Comparison of ENCODE assay signal across 21 mouse cellular contexts in the genomic region with DNA sequence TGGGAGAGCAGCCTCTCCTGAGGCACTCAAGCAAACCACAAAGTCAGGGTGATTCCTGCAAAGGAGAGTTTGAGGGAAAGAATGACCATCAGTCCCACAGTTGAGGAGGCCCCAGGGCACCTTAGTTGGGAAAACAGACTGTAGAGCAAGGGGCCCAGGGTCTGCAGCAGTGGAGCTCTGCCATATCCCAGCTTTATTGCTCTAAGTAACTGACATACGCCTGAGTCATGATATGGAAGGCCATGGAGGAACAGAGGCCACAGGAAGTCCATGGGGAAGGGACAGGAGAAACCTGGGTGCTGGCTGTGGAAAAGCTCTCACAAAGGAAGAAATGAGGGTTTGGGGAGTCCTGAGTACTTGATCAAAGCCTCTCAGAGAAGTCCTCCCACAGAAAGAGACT.
DNase-seq lines count a peak whose midpoint lies in the region; ATAC-seq and TF ChIP-seq lines count a peak whose summit lies in the region.
"Had no signal": no experiment of that assay in that cellular context is flagged by ENCODE, and none has a peak within 500 bp of the region (broad histone marks: within the 10 kb centered on the region; RNA-seq: fewer than 3 reads in every experiment).

No protein-coding gene starts in this region.

- no peak for DNase-seq in hindbrain, embryonic 10.5 days (ENCODE audit: low spot score)
- no peak for DNase-seq in hindbrain, embryonic 14.5 days (ENCODE audit: low spot score)
- no peak for DNase-seq in spleen, postnatal 10 days (ENCODE audit: low spot score in 2 of 2)
- no peak for DNase-seq in layer of hippocampus, postnatal 10 days (ENCODE audit: low spot score in 2 of 2)
- DNase-seq in urinary bladder, postnatal 4 days (ENCODE audit: low spot score in 2 of 2), result no peak
- DNase-seq: adrenal gland, postnatal 25 days; cerebellum, adult 8-10 months; layer of hippocampus, postnatal 36 days; liver, embryonic 13.5 days; right cerebral cortex, postnatal 25 days; thymus, adult 18-20 months had no signal

- no peak overlapping the region for H3K4me3 ChIP-seq in hindbrain, embryonic 10.5 days
- H3K4me3 ChIP-seq in hindbrain, embryonic 14.5 days (replicated peaks; ENCODE audit: low read length), result no peak overlapping the region
- peak overlapping the region; percentile 43 for H3K4me3 ChIP-seq in E14TG2a.4 (replicated peaks; ENCODE audit: low read length)
- no peak overlapping the region for H3K4me3 ChIP-seq in embryonic facial prominence, embryonic 13.5 days
- H3K4me3 ChIP-seq in limb, embryonic 12.5 days (replicated peaks), result no peak overlapping the region
- H3K4me3 ChIP-seq: forebrain, embryonic 12.5 days; heart, embryonic 15.5 days; liver, embryonic 13.5 days; midbrain, embryonic 10.5 days; neural tube, embryonic 13.5 days had no signal

- ATAC-seq in hindbrain, embryonic 14.5 days (ENCODE audit: low FRiP score), result no peak
- ATAC-seq in embryonic facial prominence, embryonic 13.5 days (ENCODE audit: insufficient number of reproducible peaks, insufficient read depth, low FRiP score, low TSS enrichment, low read depth), result no peak; the same call in 1 of the 2 replicates
- no peak for ATAC-seq in limb, embryonic 12.5 days (ENCODE audit: insufficient number of reproducible peaks, insufficient read depth, low FRiP score, low TSS enrichment, low read depth)
- ATAC-seq: activated CD4-positive, CD25-positive, alpha-beta regulatory T cell, adult 4 months; inflammation-experienced regulatory T-cells, adult 6 months; Patski had no signal

- H3K4me1 ChIP-seq in hindbrain, embryonic 10.5 days (replicated peaks), result peaks cover 50% of the 10 kb centered on the region
- H3K4me1 ChIP-seq in hindbrain, embryonic 14.5 days (replicated peaks; ENCODE audit: control insufficient read depth, insufficient read depth, low read length), result peaks cover 4% of the 10 kb centered on the region; the same call in 1 of the 2 replicates
- H3K4me1 ChIP-seq in E14TG2a.4 (replicated peaks; ENCODE audit: low read depth, low read length), result peaks cover 63% of the 10 kb centered on the region
- peaks cover 44% of the 10 kb centered on the region for H3K4me1 ChIP-seq in embryonic facial prominence, embryonic 13.5 days
- peaks cover 46% of the 10 kb centered on the region for H3K4me1 ChIP-seq in limb, embryonic 12.5 days (replicated peaks)
- H3K4me1 ChIP-seq: liver, embryonic 13.5 days had no signal

- no peak for TF ChIP-seq CTCF in E14TG2a.4 (conservative IDR thresholded peaks at IDR 0.05; ENCODE audit: low read length)

- WGBS in hindbrain, embryonic 10.5 days, result 93% methylated on average over 1 of the region's 1 CpGs
- WGBS in hindbrain, embryonic 14.5 days, result 93% methylated on average over 1 of the region's 1 CpGs
- 83% methylated on average over 1 of the region's 1 CpGs for WGBS in embryonic facial prominence, embryonic 13.5 days
- WGBS in limb, embryonic 12.5 days, result 68% methylated on average over 1 of the region's 1 CpGs

- 0 out of 2 replicates have a peak, but pooled peaks cover 3% of the 10 kb centered on the region for H3K27me3 ChIP-seq in hindbrain, embryonic 10.5 days (ENCODE audit: insufficient read depth, poor library complexity, severe bottlenecking)
- no peaks in the 10 kb centered on the region for H3K27me3 ChIP-seq in hindbrain, embryonic 14.5 days (ENCODE audit: control insufficient read depth, insufficient read depth, low read length)
- H3K27me3 ChIP-seq in E14TG2a.4 (ENCODE audit: insufficient read depth, low read length), result 0 out of 2 replicates have a peak, but pooled peaks cover 3% of the 10 kb centered on the region
- H3K27me3 ChIP-seq in embryonic facial prominence, embryonic 13.5 days, result no peaks in the 10 kb centered on the region
- no peaks in the 10 kb centered on the region for H3K27me3 ChIP-seq in limb, embryonic 12.5 days
- H3K27me3 ChIP-seq: neural tube, embryonic 13.5 days; Patski had no signal

- no peaks in the 10 kb centered on the region for H3K9me3 ChIP-seq in hindbrain, embryonic 10.5 days
- H3K9me3 ChIP-seq in hindbrain, embryonic 14.5 days (ENCODE audit: control insufficient read depth, low read length), result no peaks in the 10 kb centered on the region
- no peaks in the 10 kb centered on the region for H3K9me3 ChIP-seq in E14TG2a.4 (ENCODE audit: low read length)
- no peaks in the 10 kb centered on the region for H3K9me3 ChIP-seq in embryonic facial prominence, embryonic 13.5 days
- H3K9me3 ChIP-seq in limb, embryonic 12.5 days, result no peaks in the 10 kb centered on the region
- H3K9me3 ChIP-seq: forebrain, embryonic 12.5 days; heart, embryonic 15.5 days; liver, embryonic 13.5 days; midbrain, embryonic 10.5 days; neural tube, embryonic 13.5 days had no signal

- H3K9ac ChIP-seq in hindbrain, embryonic 14.5 days, result no peak overlapping the region
- no peak overlapping the region for H3K9ac ChIP-seq in embryonic facial prominence, embryonic 13.5 days
- no peak overlapping the region for H3K9ac ChIP-seq in limb, embryonic 12.5 days (replicated peaks)
- H3K9ac ChIP-seq: forebrain, embryonic 12.5 days; heart, embryonic 15.5 days; liver, embryonic 13.5 days; neural tube, embryonic 13.5 days had no signal

- no peak overlapping the region for H3K4me2 ChIP-seq in hindbrain, embryonic 14.5 days (replicated peaks)
- H3K4me2 ChIP-seq in embryonic facial prominence, embryonic 13.5 days, result no peak overlapping the region
- no peak overlapping the region for H3K4me2 ChIP-seq in limb, embryonic 12.5 days
- H3K4me2 ChIP-seq: forebrain, embryonic 12.5 days; heart, embryonic 15.5 days; liver, embryonic 13.5 days; neural tube, embryonic 13.5 days had no signal

- peaks cover 27% of the 10 kb centered on the region; the same call in 1 of the 2 replicates for H3K36me3 ChIP-seq in hindbrain, embryonic 10.5 days
- H3K36me3 ChIP-seq in hindbrain, embryonic 14.5 days (replicated peaks; ENCODE audit: control insufficient read depth, insufficient read depth), result no peaks in the 10 kb centered on the region
- H3K36me3 ChIP-seq in E14TG2a.4 (ENCODE audit: insufficient read depth, low read length), result no peaks in the 10 kb centered on the region
- 0 out of 2 replicates have a peak, but pooled peaks cover 4% of the 10 kb centered on the region for H3K36me3 ChIP-seq in embryonic facial prominence, embryonic 13.5 days
- H3K36me3 ChIP-seq in limb, embryonic 12.5 days, result peaks cover 23% of the 10 kb centered on the region; the same call in 1 of the 2 replicates
- H3K36me3 ChIP-seq: heart, embryonic 15.5 days; liver, embryonic 13.5 days; neural tube, embryonic 13.5 days had no signal

- peak overlapping the region; percentile 62 for H3K27ac ChIP-seq in hindbrain, embryonic 10.5 days
- H3K27ac ChIP-seq in hindbrain, embryonic 14.5 days, result no peak overlapping the region
- peak overlapping the region; percentile 75 for H3K27ac ChIP-seq in embryonic facial prominence, embryonic 13.5 days
- 0 out of 2 replicates have a peak overlapping the region, but pooled peaks have one; percentile 1 for H3K27ac ChIP-seq in limb, embryonic 12.5 days
- H3K27ac ChIP-seq: forebrain, embryonic 12.5 days; heart, embryonic 15.5 days; liver, embryonic 13.5 days; midbrain, embryonic 10.5 days; neural tube, embryonic 13.5 days had no signal
